ENCODE assay signal across 10 mouse cellular contexts in genomic region chr11:120250991-120251949, GRCm38 (mm10). TPM values are rescaled to one million over a fixed set of nuclear protein-coding genes. Genes with fewer than 3 reads are reported as not detected.
DNase-seq lines count a peak whose midpoint lies in the region; ATAC-seq and TF ChIP-seq lines count a peak whose summit lies in the region.
"Had no signal": no experiment of that assay in that cellular context is flagged by ENCODE, and none has a peak within 500 bp of the region (broad histone marks: within the 10 kb centered on the region; RNA-seq: fewer than 3 reads in every experiment).

No protein-coding gene starts in this region.

- no peak for TF ChIP-seq CTCF in lung, adult 2 months (IDR thresholded peaks at IDR 0.05; ENCODE audit: insufficient read depth, low read length)

- peak overlapping the region; percentile 50 for H3K27ac ChIP-seq in heart, embryonic 15.5 days

- no peak overlapping the region for H3K4me2 ChIP-seq in heart, embryonic 15.5 days

- no peak overlapping the region for H3K4me3 ChIP-seq in lung, adult 2 months (replicated peaks; ENCODE audit: extremely low read depth, low read depth, low read length)
- no peak overlapping the region for H3K4me3 ChIP-seq in heart, embryonic 15.5 days
- H3K4me3 ChIP-seq in megakaryocyte, embryonic 14.5 days (replicated peaks): peak overlapping the region; percentile 33

- H3K4me1 ChIP-seq in lung, adult 2 months (ENCODE audit: control insufficient read depth, insufficient read depth, low read length): peaks cover 46% of the 10 kb centered on the region
- H3K4me1 ChIP-seq in heart, embryonic 15.5 days (replicated peaks): peaks cover 96% of the 10 kb centered on the region
- peaks cover 81% of the 10 kb centered on the region for H3K4me1 ChIP-seq in megakaryocyte, embryonic 14.5 days

- TF ChIP-seq POLR2A in lung, adult 2 months (IDR thresholded peaks at IDR 0.05; ENCODE audit: borderline replicate concordance, extremely low read depth, low read depth, low read length): no peak

- peak; percentile 70 for ATAC-seq in common myeloid progenitor, adult 5-6 weeks (replicated peaks; ENCODE audit: low read depth, poor library complexity, severe bottlenecking)
- no peak for ATAC-seq in heart, embryonic 15.5 days (replicated peaks; ENCODE audit: insufficient number of reproducible peaks, insufficient read depth, low FRiP score, low read depth)

- no peaks in the 10 kb centered on the region for H3K9me3 ChIP-seq in heart, embryonic 15.5 days (replicated peaks)
- no peaks in the 10 kb centered on the region for H3K9me3 ChIP-seq in megakaryocyte, embryonic 14.5 days

- 56% methylated on average over 18 of the region's 18 CpGs for WGBS in lung, adult 2 months
- 59% methylated on average over 18 of the region's 18 CpGs for WGBS in heart, embryonic 15.5 days

- H3K9ac ChIP-seq in heart, embryonic 15.5 days: peak overlapping the region; percentile 20; the same call in 1 of the 2 replicates

- DNase-seq in lung, adult 18-20 months: peak; percentile 68 to 71
- DNase-seq in lung, adult 2 months: no peak
- no peak for DNase-seq in adrenal gland, postnatal 14 days
- DNase-seq in spleen, postnatal 14 days (ENCODE audit: low spot score in 2 of 2): no peak
- DNase-seq in cerebellum, postnatal 10 days: no peak
- DNase-seq: adrenal gland, postnatal 10 days; thymus, postnatal 4 days had no signal

- no peaks in the 10 kb centered on the region for H3K36me3 ChIP-seq in heart, embryonic 15.5 days
- H3K36me3 ChIP-seq in megakaryocyte, embryonic 14.5 days (replicated peaks; ENCODE audit: low read length): peaks cover 14% of the 10 kb centered on the region

- no peaks in the 10 kb centered on the region for H3K27me3 ChIP-seq in heart, embryonic 15.5 days
- peaks cover 61% of the 10 kb centered on the region for H3K27me3 ChIP-seq in megakaryocyte, embryonic 14.5 days (replicated peaks)

RNA-seq across cellular contexts. Expression of gene Bahcc1, which starts 18.5 kb away (rescaled TPM):
- 10.8 and 12.4 TPM in 2 replicates for polyA plus RNA-seq in lung, adult 2 months (2012; rRNA removed)
- total RNA-seq in common myeloid progenitor, adult 5-6 weeks (2017): 6.1 and 13.2 TPM in 2 replicates
- polyA plus RNA-seq in heart, embryonic 15.5 days (2015; fragmentation: Nextera tagmentation; extraction: Ambion mirVana): 4.2 and 5.7 TPM in 2 replicates
- polyA plus RNA-seq in megakaryocyte, embryonic 14.5 days (2012; ENCODE audit: insufficient read depth, low replicate concordance): 10.2 and 26.1 TPM in 2 replicates
- total RNA-seq in adrenal gland, postnatal 14 days (2021): 12.4 and 17.2 TPM in 2 replicates

Comparison
In these comparisons a context has a peak if more than half of its experiments do, and no peak if none do; other contexts are left out.
1. DNase-seq: peak in lung, adult 18-20 months (2 of 2); none in lung, adult 2 months (single experiment), adrenal gland, postnatal 14 days (single experiment), spleen, postnatal 14 days (0 of 2) and cerebellum, postnatal 10 days (0 of 2).